Mouse (Mus musculus) MEL (cell line): ENCODE results near the gene Map2k1. TPM values are rescaled to one million over a fixed set of nuclear protein-coding genes. Genes with fewer than 3 reads are reported as not detected.

Source experiments
- DNase-seq: peaks from one replicate; pipeline ENCODE4 v3.0.0; 2011; ENCODE audit warnings: low read depth, low spot score
- H3K27ac ChIP-seq: 2 replicates; pipeline ENCODE4 v1.5.1; 2012; ENCODE audit warnings: low read depth, mild to moderate bottlenecking, control low read depth, low read length, moderate library complexity; ENCODE audit not compliant: control insufficient read depth
- H3K27me3 ChIP-seq, 2 experiments: fragments of 150-350 bp in 1 of 2; sonication (generic) in 1 of 2; 2 replicates each; pipeline ENCODE4 v1.6.1; 2012; ENCODE audit warnings: low read length in 2 of 2, mild to moderate bottlenecking in 2 of 2, improper control_type of control experiment in 1 of 2, moderate library complexity in 1 of 2; ENCODE audit not compliant: insufficient read depth in 2 of 2, control insufficient read depth in 1 of 2
- H3K36me3 ChIP-seq, 2 experiments: 2 replicates each; pipeline ENCODE4 v1.6.1; 2012 to 2014; ENCODE audit warnings: low read length in 2 of 2, improper control_type of control experiment in 1 of 2, inconsistent platforms in 1 of 2, mild to moderate bottlenecking in 1 of 2; ENCODE audit not compliant: insufficient read depth in 2 of 2, control insufficient read depth in 1 of 2
- H3K4me1 ChIP-seq, 2 experiments: fragments of 150-350 bp in 1 of 2; sonication (generic) in 1 of 2; 2 replicates each; pipeline ENCODE4 v1.6.1; 2012; ENCODE audit warnings: low read length in 2 of 2, improper control_type of control experiment in 1 of 2, mild to moderate bottlenecking in 1 of 2; ENCODE audit not compliant: insufficient read depth in 2 of 2, control insufficient read depth in 1 of 2
- H3K4me3 ChIP-seq, 2 experiments: fragments of 150-350 bp in 1 of 2; sonication (generic) in 1 of 2; 2 replicates each; pipeline ENCODE4 v1.5.1; 2012; ENCODE audit warnings: low read depth in 2 of 2, low read length in 2 of 2, mild to moderate bottlenecking in 2 of 2, moderate library complexity in 2 of 2, control low read depth in 1 of 2, improper control_type of control experiment in 1 of 2; ENCODE audit not compliant: control insufficient read depth in 1 of 2, insufficient read depth in 1 of 2
- H3K79me2 ChIP-seq: 2 replicates; pipeline ENCODE4 v1.6.1; 2012; ENCODE audit warnings: mild to moderate bottlenecking, low read length, moderate library complexity; ENCODE audit not compliant: control insufficient read depth, poor library complexity, insufficient read depth
- H3K9ac ChIP-seq: 2 replicates; pipeline ENCODE4 v1.6.1; 2012; ENCODE audit warnings: low read depth, mild to moderate bottlenecking, control low read depth, low read length, moderate library complexity; ENCODE audit not compliant: control insufficient read depth, poor library complexity, severe bottlenecking
- H3K9me3 ChIP-seq: fragments of 150-350 bp; sonication (generic); replicated peaks from 2 replicates; pipeline ENCODE4 v1.6.1; 2012; ENCODE audit warnings: mild to moderate bottlenecking, low read length, improper control_type of control experiment, moderate library complexity; ENCODE audit not compliant: insufficient read depth
- BHLHE40 ChIP-seq: IDR thresholded peaks from 2 replicates; pipeline ENCODE4 v1.6.1; 2012; ENCODE audit warnings: low read depth, mild to moderate bottlenecking, inconsistent platforms, low read length, improper control_type of control experiment, borderline replicate concordance
- CHD1 ChIP-seq: IDR thresholded peaks from 2 replicates; pipeline ENCODE4 v1.6.1; 2012; ENCODE audit warnings: low read depth, mild to moderate bottlenecking, inconsistent platforms, low read length, improper control_type of control experiment
- CHD2 ChIP-seq: IDR thresholded peaks from 2 replicates; pipeline ENCODE4 v1.6.1; 2011; ENCODE audit warnings: low read length, improper control_type of control experiment
- CTCF ChIP-seq, 3 experiments: IDR thresholded peaks in 2 of 3; conservative IDR thresholded peaks in 1 of 3; 2 replicates each; pipeline ENCODE4 v1.5.1; 2011 to 2012; ENCODE audit warnings: low read length in 3 of 3, low read depth in 2 of 3, mild to moderate bottlenecking in 2 of 3, improper control_type of control experiment in 1 of 3, inconsistent platforms in 1 of 3, mixed read lengths in 1 of 3, moderate library complexity in 1 of 3; ENCODE audit not compliant: control insufficient read depth in 1 of 3, insufficient read depth in 1 of 3, poor library complexity in 1 of 3, severe bottlenecking in 1 of 3
- ELF1 ChIP-seq: IDR thresholded peaks from 2 replicates; pipeline ENCODE4 v1.6.1; 2014; ENCODE audit warnings: low read depth, mild to moderate bottlenecking, inconsistent platforms, low read length, improper control_type of control experiment, moderate library complexity
- EP300 ChIP-seq, 2 experiments: IDR thresholded peaks; 2 replicates each; pipeline ENCODE4 v1.6.1; 2011; ENCODE audit warnings: improper control_type of control experiment in 2 of 2, low read length in 2 of 2, low read depth in 1 of 2, mild to moderate bottlenecking in 1 of 2
- GABPA ChIP-seq: IDR thresholded peaks from 2 replicates; pipeline ENCODE4 v1.6.1; 2012; ENCODE audit warnings: low read depth, mild to moderate bottlenecking, inconsistent platforms, low read length, improper control_type of control experiment, moderate library complexity
- GATA1 ChIP-seq: IDR thresholded peaks from 2 replicates; pipeline ENCODE4 v1.6.1; 2011; ENCODE audit warnings: low read depth, low read length, improper control_type of control experiment
- HCFC1 ChIP-seq: IDR thresholded peaks from 2 replicates; pipeline ENCODE4 v1.6.1; 2012; ENCODE audit warnings: low read depth, mild to moderate bottlenecking, inconsistent platforms, low read length, improper control_type of control experiment, moderate library complexity
- JUND ChIP-seq: IDR thresholded peaks from 2 replicates; pipeline ENCODE4 v1.6.1; 2011; ENCODE audit warnings: low read depth, mild to moderate bottlenecking, improper control_type of control experiment, low read length
- KAT2A ChIP-seq: conservative IDR thresholded peaks from 2 replicates; pipeline ENCODE4 v1.6.1; 2012; ENCODE audit warnings: low read depth, low read length, improper control_type of control experiment, inconsistent platforms
- MAFK ChIP-seq: IDR thresholded peaks from 2 replicates; pipeline ENCODE4 v1.6.1; 2011; ENCODE audit warnings: low read depth, mild to moderate bottlenecking, low read length, improper control_type of control experiment, borderline replicate concordance
- MAX ChIP-seq: IDR thresholded peaks from 2 replicates; pipeline ENCODE4 v1.6.1; 2011; ENCODE audit warnings: low read length, improper control_type of control experiment
- MXI1 ChIP-seq: IDR thresholded peaks from 2 replicates; pipeline ENCODE4 v1.6.1; 2011; ENCODE audit warnings: mild to moderate bottlenecking, low read depth, low read length, improper control_type of control experiment
- MYB ChIP-seq: IDR thresholded peaks from 2 replicates; pipeline ENCODE4 v1.6.1; 2011; ENCODE audit warnings: mild to moderate bottlenecking, low read depth, low read length, improper control_type of control experiment
- NELFE ChIP-seq: IDR thresholded peaks from 2 replicates; pipeline ENCODE4 v1.6.1; 2011; ENCODE audit warnings: low read depth, low read length, improper control_type of control experiment
- NRF1 ChIP-seq: IDR thresholded peaks from 2 replicates; pipeline ENCODE4 v1.6.1; 2014; ENCODE audit warnings: low read depth, mild to moderate bottlenecking, inconsistent platforms, low read length, improper control_type of control experiment, moderate library complexity; ENCODE audit not compliant: poor library complexity, insufficient read depth, severe bottlenecking
- POLR2A ChIP-seq, 2 experiments: IDR thresholded peaks; 2 replicates each; pipeline ENCODE4 v1.6.1; 2011 to 2012; ENCODE audit warnings: low read length in 2 of 2, mild to moderate bottlenecking in 2 of 2, control low read depth in 1 of 2, improper control_type of control experiment in 1 of 2, low read depth in 1 of 2, moderate library complexity in 1 of 2; ENCODE audit not compliant: control insufficient read depth in 1 of 2, insufficient read depth in 1 of 2, poor library complexity in 1 of 2
- POLR2AphosphoS5 ChIP-seq: IDR thresholded peaks from 2 replicates; pipeline ENCODE4 v1.6.1; 2012; ENCODE audit warnings: low read depth, borderline replicate concordance, mild to moderate bottlenecking, inconsistent platforms, low read length, moderate library complexity, mixed read lengths
- SIN3A ChIP-seq: IDR thresholded peaks from 2 replicates; pipeline ENCODE4 v1.6.1; 2012; ENCODE audit warnings: low read length, improper control_type of control experiment, inconsistent platforms
- TCF12 ChIP-seq: IDR thresholded peaks from 2 replicates; pipeline ENCODE4 v1.6.1; 2014; ENCODE audit warnings: low read depth, mild to moderate bottlenecking, inconsistent platforms, low read length, improper control_type of control experiment, moderate library complexity
- USF1 ChIP-seq: IDR thresholded peaks from 2 replicates; pipeline ENCODE4 v1.6.1; 2014; ENCODE audit warnings: low read depth, mild to moderate bottlenecking, inconsistent platforms, low read length, improper control_type of control experiment, moderate library complexity
- USF2 ChIP-seq, 2 experiments: IDR thresholded peaks; 2 replicates each; pipeline ENCODE4 v1.6.1; 2011 to 2012; ENCODE audit warnings: improper control_type of control experiment in 2 of 2, low read length in 2 of 2, borderline replicate concordance in 1 of 2, inconsistent platforms in 1 of 2, low read depth in 1 of 2, mild to moderate bottlenecking in 1 of 2; ENCODE audit not compliant: insufficient read depth in 1 of 2
- ZC3H11A ChIP-seq: IDR thresholded peaks from 2 replicates; pipeline ENCODE4 v1.6.1; 2012; ENCODE audit warnings: low read depth, mild to moderate bottlenecking, inconsistent platforms, low read length, improper control_type of control experiment
- ZMIZ1 ChIP-seq: IDR thresholded peaks from 2 replicates; pipeline ENCODE4 v1.6.1; 2012; ENCODE audit warnings: low read depth, mild to moderate bottlenecking, inconsistent platforms, low read length, improper control_type of control experiment, moderate library complexity
- ZNF384 ChIP-seq: IDR thresholded peaks from 2 replicates; pipeline ENCODE4 v1.6.1; 2012; ENCODE audit warnings: low read depth, mild to moderate bottlenecking, inconsistent platforms, low read length, improper control_type of control experiment
- polyA plus RNA-seq, 2 experiments: library from polyadenylated mRNA; stranded (reverse) in 1 of 2; unstranded in 1 of 2; fragments of >175 nt in 1 of 2; fragments of >200 nt in 1 of 2; gene quantifications; 2 replicates each; pipeline versions ENCODE4 v1.2.1 to v1.2.4; 2012; ENCODE audit warnings: low replicate concordance in 2 of 2, low read depth in 1 of 2; ENCODE audit not compliant: insufficient read length in 2 of 2, insufficient read depth in 1 of 2, missing spikeins in 1 of 2
- total RNA-seq: library from RNA; depleted of rRNA; stranded (reverse); fragments of 300-350 nt; gene quantifications from 2 replicates; pipeline ENCODE4 v1.2.3, GENCODE M21; 2012

The Map2k1 gene
- total and polyA plus RNA-seq, 3 experiments = 29.2 to 48.0 TPM; not detected in 1

GRCm38 (mm10) chr9:64207509-64208084 is 45.8 kb downstream of the Map2k1 start:
- no peak for DNase-seq
- TF ChIP-seq TCF12 (no peak), ELF1 (no peak), ZNF384 (no peak), GATA1 (no peak), SIN3A (no peak), BHLHE40 (no peak), CTCF (IDR thresholded peaks at IDR 0.05 in 2 of 3, conservative IDR thresholded peaks at IDR 0.05 in 1 of 3; ENCODE audit: control insufficient read depth in 1 of 3, insufficient read depth in 1 of 3, low read depth in 2 of 3, low read length in 3 of 3, poor library complexity in 1 of 3, severe bottlenecking in 1 of 3) (no peak), USF1 (no peak), ZC3H11A (no peak), MAX (no peak), KAT2A (no peak), ZMIZ1 (no peak), USF2 (IDR thresholded peaks at IDR 0.05; ENCODE audit: borderline replicate concordance in 1 of 2, insufficient read depth in 1 of 2, low read depth in 1 of 2, low read length in 2 of 2) (no peak)
- peaks cover 0 to 1% of the 10 kb centered on the region in 2 experiments; a peak in 2 of 4 replicates for H3K36me3 ChIP-seq
- H3K9me3 ChIP-seq = no peaks in the 10 kb centered on the region
- no peaks in the 10 kb centered on the region for H3K27me3 ChIP-seq
- H3K27ac ChIP-seq = no peak overlapping the region
- no peak overlapping the region for H3K9ac ChIP-seq
- no peaks in the 10 kb centered on the region for H3K79me2 ChIP-seq
- no peak overlapping the region for H3K4me3 ChIP-seq
- no peaks in the 10 kb centered on the region for H3K4me1 ChIP-seq

- Histone ChIP-seq H3K27ac (no peak overlapping the region), H3K9ac (no peak overlapping the region), H3K79me2 (no peaks in the 10 kb centered on the region), H3K36me3 (no peaks in the 10 kb centered on the region; a peak in 2 of 4 replicates), H3K9me3 (no peaks in the 10 kb centered on the region), H3K27me3 (no peaks in the 10 kb centered on the region), H3K4me1 (no peaks in the 10 kb centered on the region), H3K4me3 (no peak overlapping the region)
- TF ChIP-seq POLR2AphosphoS5 = no peak
- TF ChIP-seq NELFE = no peak
- TF ChIP-seq MXI1 = no peak
- TF ChIP-seq HCFC1 = no peak
- no peak for TF ChIP-seq CHD2
- TF ChIP-seq KAT2A = no peak
- TF ChIP-seq POLR2A (IDR thresholded peaks at IDR 0.05; ENCODE audit: control insufficient read depth in 1 of 2, insufficient read depth in 1 of 2, low read depth in 1 of 2, low read length in 2 of 2, poor library complexity in 1 of 2) = no peak
- TF ChIP-seq MAFK = no peak
- no peak for TF ChIP-seq MAX
- no peak for TF ChIP-seq EP300 (IDR thresholded peaks at IDR 0.05; ENCODE audit: low read depth in 1 of 2, low read length in 2 of 2)
- TF ChIP-seq NRF1 = no peak
- TF ChIP-seq GATA1 = no peak
- TF ChIP-seq ZC3H11A = no peak
- no peak for TF ChIP-seq GABPA
- no peak for TF ChIP-seq MYB
- TF ChIP-seq JUND = no peak
- TF ChIP-seq CHD1 = no peak
- DNase-seq = no peak
Measured at GRCm38 (mm10) chr9:64202866-64203265, 50.6 kb downstream of the Map2k1 start.
